Mouse (Mus musculus): Measurements from ENCODE around the gene Bco1. TPM values are rescaled to one million over a fixed set of nuclear protein-coding genes. Genes with fewer than 3 reads are reported as not detected.

The Bco1 gene
- polyA plus RNA-seq, 1 experiment from 2014 or later, result 0.11 TPM

- Histone ChIP-seq H3K27me3 (replicated peaks; ENCODE audit: control insufficient read depth, insufficient read depth, low read length) (no peaks in the 10 kb centered on the region), H3K4me1 (replicated peaks; ENCODE audit: control insufficient read depth, insufficient read depth, low read length) (no peaks in the 10 kb centered on the region), H3K9me3 (ENCODE audit: control insufficient read depth, low read length) (no peaks in the 10 kb centered on the region), H3K4me3 (replicated peaks; ENCODE audit: low read length) (no peak overlapping the region), H3K4me2 (ENCODE audit: low read length) (no peak overlapping the region), H3K36me3 (ENCODE audit: control insufficient read depth, insufficient read depth) (no peaks in the 10 kb centered on the region), H3K27ac (ENCODE audit: low read length) (no peak overlapping the region), H3K9ac (replicated peaks; ENCODE audit: low read depth, low read length) (no peak overlapping the region)
- WGBS, result 60% methylated on average over 16 of the region's 16 CpGs
- ATAC-seq, result no peak
These were observed 14.2 kb downstream of the Bco1 start for GRCm38 (mm10) chr8:117109801-117110390.

- no peaks in the 10 kb centered on the region for H3K9me3 ChIP-seq (ENCODE audit: control insufficient read depth, low read length)
- peaks cover 9% of the 10 kb centered on the region for H3K4me1 ChIP-seq (replicated peaks; ENCODE audit: control insufficient read depth, insufficient read depth, low read length)
- no peaks in the 10 kb centered on the region for H3K27me3 ChIP-seq (replicated peaks; ENCODE audit: control insufficient read depth, insufficient read depth, low read length)
- ATAC-seq, result no peak
- no peaks in the 10 kb centered on the region for H3K36me3 ChIP-seq (ENCODE audit: control insufficient read depth, insufficient read depth)
- H3K27ac ChIP-seq (ENCODE audit: low read length), result no peak overlapping the region
- H3K4me2 ChIP-seq (ENCODE audit: low read length), result no peak overlapping the region
- 81% methylated on average over 3 of the region's 3 CpGs for WGBS
- H3K9ac ChIP-seq (replicated peaks; ENCODE audit: low read depth, low read length), result no peak overlapping the region
- H3K4me3 ChIP-seq (replicated peaks; ENCODE audit: low read length), result no peak overlapping the region
These were observed 16.0 kb downstream of the Bco1 start for GRCm38 (mm10) chr8:117111641-117112040.

GRCm38 (mm10) chr8:117112261-117112660, 16.6 kb downstream of the Bco1 start:
- WGBS, result 69% methylated on average over 8 of the region's 8 CpGs
- ATAC-seq, result no peak
- no peak overlapping the region for H3K9ac ChIP-seq (replicated peaks; ENCODE audit: low read depth, low read length)
- no peak overlapping the region for H3K4me2 ChIP-seq (ENCODE audit: low read length)
- H3K4me1 ChIP-seq (replicated peaks; ENCODE audit: control insufficient read depth, insufficient read depth, low read length), result peaks cover 9% of the 10 kb centered on the region
- H3K27ac ChIP-seq (ENCODE audit: low read length), result no peak overlapping the region
- no peaks in the 10 kb centered on the region for H3K27me3 ChIP-seq (replicated peaks; ENCODE audit: control insufficient read depth, insufficient read depth, low read length)
- H3K9me3 ChIP-seq (ENCODE audit: control insufficient read depth, low read length), result no peaks in the 10 kb centered on the region
- no peak overlapping the region for H3K4me3 ChIP-seq (replicated peaks; ENCODE audit: low read length)
- no peaks in the 10 kb centered on the region for H3K36me3 ChIP-seq (ENCODE audit: control insufficient read depth, insufficient read depth)

GRCm38 (mm10) chr8:117115094-117115493, 19.4 kb downstream of the Bco1 start:
- Histone ChIP-seq H3K4me1 (replicated peaks; ENCODE audit: control insufficient read depth, insufficient read depth, low read length) (peaks cover 9% of the 10 kb centered on the region), H3K27ac (ENCODE audit: low read length) (no peak overlapping the region), H3K4me2 (ENCODE audit: low read length) (no peak overlapping the region; the same call in 1 of the 2 replicates), H3K36me3 (ENCODE audit: control insufficient read depth, insufficient read depth) (no peaks in the 10 kb centered on the region), H3K27me3 (replicated peaks; ENCODE audit: control insufficient read depth, insufficient read depth, low read length) (no peaks in the 10 kb centered on the region), H3K4me3 (replicated peaks; ENCODE audit: low read length) (no peak overlapping the region), H3K9ac (replicated peaks; ENCODE audit: low read depth, low read length) (no peak overlapping the region), H3K9me3 (ENCODE audit: control insufficient read depth, low read length) (no peaks in the 10 kb centered on the region)
- no peak for ATAC-seq
- WGBS, result 39% methylated on average over 6 of the region's 6 CpGs

GRCm38 (mm10) chr8:117115676-117116446, 20.2 kb downstream of the Bco1 start:
- Histone ChIP-seq H3K27ac (ENCODE audit: low read length) (no peak overlapping the region), H3K9me3 (ENCODE audit: control insufficient read depth, low read length) (no peaks in the 10 kb centered on the region), H3K36me3 (ENCODE audit: control insufficient read depth, insufficient read depth) (no peaks in the 10 kb centered on the region), H3K4me3 (replicated peaks; ENCODE audit: low read length) (0 out of 2 replicates have a peak overlapping the region, but pooled peaks have one; percentile 3), H3K4me2 (ENCODE audit: low read length) (peak overlapping the region; percentile 31), H3K9ac (replicated peaks; ENCODE audit: low read depth, low read length) (no peak overlapping the region), H3K4me1 (replicated peaks; ENCODE audit: control insufficient read depth, insufficient read depth, low read length) (peaks cover 9% of the 10 kb centered on the region), H3K27me3 (replicated peaks; ENCODE audit: control insufficient read depth, insufficient read depth, low read length) (no peaks in the 10 kb centered on the region)
- WGBS, result 16% methylated on average over 13 of the region's 13 CpGs
- ATAC-seq, result no peak

GRCm38 (mm10) chr8:117116534-117116933, 20.9 kb downstream of the Bco1 start:
- H3K4me1 ChIP-seq (replicated peaks; ENCODE audit: control insufficient read depth, insufficient read depth, low read length), result peaks cover 9% of the 10 kb centered on the region
- no peak overlapping the region for H3K4me3 ChIP-seq (replicated peaks; ENCODE audit: low read length)
- no peaks in the 10 kb centered on the region for H3K27me3 ChIP-seq (replicated peaks; ENCODE audit: control insufficient read depth, insufficient read depth, low read length)
- WGBS, result 79% methylated on average over 7 of the region's 7 CpGs
- no peak for ATAC-seq
- no peak overlapping the region for H3K9ac ChIP-seq (replicated peaks; ENCODE audit: low read depth, low read length)
- H3K9me3 ChIP-seq (ENCODE audit: control insufficient read depth, low read length), result no peaks in the 10 kb centered on the region
- no peaks in the 10 kb centered on the region for H3K36me3 ChIP-seq (ENCODE audit: control insufficient read depth, insufficient read depth)
- no peak overlapping the region for H3K27ac ChIP-seq (ENCODE audit: low read length)
- H3K4me2 ChIP-seq (ENCODE audit: low read length), result no peak overlapping the region

GRCm38 (mm10) chr8:117118409-117118808, 22.8 kb downstream of the Bco1 start:
- Histone ChIP-seq H3K4me1 (replicated peaks; ENCODE audit: control insufficient read depth, insufficient read depth, low read length) (peaks cover 9% of the 10 kb centered on the region), H3K27me3 (replicated peaks; ENCODE audit: control insufficient read depth, insufficient read depth, low read length) (no peaks in the 10 kb centered on the region), H3K4me3 (replicated peaks; ENCODE audit: low read length) (no peak overlapping the region), H3K9ac (replicated peaks; ENCODE audit: low read depth, low read length) (no peak overlapping the region), H3K36me3 (ENCODE audit: control insufficient read depth, insufficient read depth) (no peaks in the 10 kb centered on the region), H3K27ac (ENCODE audit: low read length) (no peak overlapping the region), H3K4me2 (ENCODE audit: low read length) (no peak overlapping the region), H3K9me3 (ENCODE audit: control insufficient read depth, low read length) (no peaks in the 10 kb centered on the region)
- 91% methylated on average over 9 of the region's 9 CpGs for WGBS
- ATAC-seq, result no peak

- no peak overlapping the region for H3K9ac ChIP-seq (replicated peaks; ENCODE audit: low read depth, low read length)
- no peaks in the 10 kb centered on the region for H3K27me3 ChIP-seq (replicated peaks; ENCODE audit: control insufficient read depth, insufficient read depth, low read length)
- no peak overlapping the region for H3K27ac ChIP-seq (ENCODE audit: low read length)
- no peak overlapping the region for H3K4me2 ChIP-seq (ENCODE audit: low read length)
- 66% methylated on average over 8 of the region's 8 CpGs for WGBS
- H3K9me3 ChIP-seq (ENCODE audit: control insufficient read depth, low read length), result no peaks in the 10 kb centered on the region
- no peak overlapping the region for H3K4me3 ChIP-seq (replicated peaks; ENCODE audit: low read length)
- no peaks in the 10 kb centered on the region for H3K4me1 ChIP-seq (replicated peaks; ENCODE audit: control insufficient read depth, insufficient read depth, low read length)
- no peaks in the 10 kb centered on the region for H3K36me3 ChIP-seq (ENCODE audit: control insufficient read depth, insufficient read depth)
- no peak for ATAC-seq
These were observed 25.6 kb downstream of the Bco1 start for GRCm38 (mm10) chr8:117121277-117121676.

GRCm38 (mm10) chr8:117123850-117124633, 28.4 kb downstream of the Bco1 start:
- H3K4me3 ChIP-seq (replicated peaks; ENCODE audit: low read length), result no peak overlapping the region
- no peak overlapping the region for H3K27ac ChIP-seq (ENCODE audit: low read length)
- H3K36me3 ChIP-seq (ENCODE audit: control insufficient read depth, insufficient read depth), result no peaks in the 10 kb centered on the region
- no peak overlapping the region for H3K4me2 ChIP-seq (ENCODE audit: low read length)
- no peaks in the 10 kb centered on the region for H3K27me3 ChIP-seq (replicated peaks; ENCODE audit: control insufficient read depth, insufficient read depth, low read length)
- no peaks in the 10 kb centered on the region for H3K4me1 ChIP-seq (replicated peaks; ENCODE audit: control insufficient read depth, insufficient read depth, low read length)
- no peak overlapping the region for H3K9ac ChIP-seq (replicated peaks; ENCODE audit: low read depth, low read length)
- no peaks in the 10 kb centered on the region for H3K9me3 ChIP-seq (ENCODE audit: control insufficient read depth, low read length)
- 82% methylated on average over 13 of the region's 13 CpGs for WGBS
- ATAC-seq, result no peak
